7 mouse cellular contexts compared by ENCODE assay signal in the genomic region with DNA sequence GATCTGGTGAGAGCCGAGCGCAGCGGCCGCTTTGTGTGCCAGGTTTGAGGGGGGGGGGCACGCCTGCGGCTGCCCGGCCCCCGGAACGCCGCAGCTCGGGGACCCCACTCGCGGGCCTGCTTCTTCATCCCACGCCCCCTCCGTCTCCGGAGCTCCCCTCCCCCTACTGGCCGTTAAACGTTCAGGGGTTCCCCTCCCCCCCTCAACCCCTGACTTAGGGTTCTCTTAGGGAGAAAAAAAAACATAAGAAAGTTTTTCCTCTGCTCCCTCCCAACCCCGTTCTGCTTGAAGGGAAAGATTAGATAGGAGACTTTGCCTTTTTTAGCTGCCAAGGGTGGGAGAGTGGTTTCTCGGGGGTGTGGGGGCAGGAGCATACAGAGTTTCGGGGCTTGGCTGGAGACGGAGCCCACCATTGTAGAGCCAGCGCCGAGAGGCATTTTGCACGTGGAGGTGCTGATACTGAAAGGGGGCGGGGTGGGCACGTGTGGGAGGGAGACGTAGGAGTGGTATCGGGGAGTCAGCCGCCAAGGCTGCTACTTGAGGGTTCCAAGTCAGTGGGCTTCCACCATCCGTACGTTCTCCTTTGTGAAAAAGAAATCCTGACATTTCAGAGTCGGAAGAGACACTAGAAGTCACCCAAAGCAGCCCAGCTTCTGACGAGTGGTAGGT. TPM values are rescaled to one million over a fixed set of nuclear protein-coding genes. Genes with fewer than 3 reads are reported as not detected.
A peak's percentile ranks its signal among the peaks of the same experiment; 100 is the strongest.
DNase-seq lines count a peak whose midpoint lies in the region; ATAC-seq and TF ChIP-seq lines count a peak whose summit lies in the region.

No protein-coding gene starts in this region.

- H3K4me1 ChIP-seq in heart, embryonic 13.5 days: peaks cover 35% of the 10 kb centered on the region
- peaks cover 47% of the 10 kb centered on the region for H3K4me1 ChIP-seq in megakaryocyte, embryonic 14.5 days
- peaks cover 6% of the 10 kb centered on the region; the same call in 1 of the 2 replicates for H3K4me1 ChIP-seq in small intestine, adult 2 months (ENCODE audit: control insufficient read depth, insufficient read depth, insufficient read length, low read length)

- DNase-seq in CD8-positive naive resting alpha-beta T cell, adult 2 months (ENCODE audit: low read depth in 2 of 2, low spot score in 2 of 2): peak; percentile 9 to 21
- DNase-seq in MEL-GATA-1-ER (ENCODE audit: extremely low read depth, low read depth): peak; percentile 41
- DNase-seq in embryo, embryonic 10 days (ENCODE audit: low spot score): peak; percentile 32
- peak; percentile 24 to 56 for DNase-seq in kidney, postnatal 25 days

- no peak for TF ChIP-seq POLR2A in small intestine, adult 2 months (IDR thresholded peaks at IDR 0.05; ENCODE audit: low read depth, low read length)

- peak overlapping the region; percentile 95 for H3K4me2 ChIP-seq in heart, embryonic 13.5 days

- H3K9ac ChIP-seq in heart, embryonic 13.5 days: peak overlapping the region; percentile 98

- ATAC-seq in heart, embryonic 13.5 days (ENCODE audit: extremely low read depth, insufficient number of reproducible peaks, low FRiP score, low TSS enrichment): no peak

- WGBS in heart, embryonic 13.5 days: under 1% methylated on average over 33 of the region's 34 CpGs
- WGBS in small intestine, adult 2 months: under 1% methylated on average over 34 of the region's 34 CpGs

- no peak for TF ChIP-seq CTCF in small intestine, adult 2 months (IDR thresholded peaks at IDR 0.05; ENCODE audit: extremely low read depth, insufficient read length, insufficient replicate concordance, low read depth, low read length)

- no peaks in the 10 kb centered on the region for H3K9me3 ChIP-seq in heart, embryonic 13.5 days
- H3K9me3 ChIP-seq in megakaryocyte, embryonic 14.5 days: no peaks in the 10 kb centered on the region

- peak overlapping the region; percentile 91 for H3K27ac ChIP-seq in heart, embryonic 13.5 days (replicated peaks)
- H3K27ac ChIP-seq in small intestine, adult 2 months (ENCODE audit: insufficient read depth, low read depth, low read length): no peak overlapping the region; the same call in 1 of the 2 replicates

- H3K27me3 ChIP-seq in heart, embryonic 13.5 days (replicated peaks): no peaks in the 10 kb centered on the region
- H3K27me3 ChIP-seq in megakaryocyte, embryonic 14.5 days (replicated peaks): no peaks in the 10 kb centered on the region
- no peaks in the 10 kb centered on the region for H3K27me3 ChIP-seq in small intestine, adult 2 months (ENCODE audit: control insufficient read depth, insufficient read depth, low read length)

- H3K4me3 ChIP-seq in heart, embryonic 13.5 days: peak overlapping the region; percentile 99
- H3K4me3 ChIP-seq in megakaryocyte, embryonic 14.5 days (replicated peaks): peak overlapping the region; percentile 96
- H3K4me3 ChIP-seq in small intestine, adult 2 months (ENCODE audit: low read depth, low read length): peak overlapping the region; percentile 89

- peaks cover 26% of the 10 kb centered on the region for H3K36me3 ChIP-seq in heart, embryonic 13.5 days
- H3K36me3 ChIP-seq in megakaryocyte, embryonic 14.5 days (replicated peaks; ENCODE audit: low read length): peaks cover 32% of the 10 kb centered on the region
- 0 out of 2 replicates have a peak, but pooled peaks cover under 1% of the 10 kb centered on the region for H3K36me3 ChIP-seq in small intestine, adult 2 months (ENCODE audit: control insufficient read depth, insufficient read depth, low read length)

RNA-seq across cellular contexts. Expression of gene Mbtd1, which starts 0.9 kb away (rescaled TPM):
- 17.1 and 17.5 TPM in 2 replicates for polyA plus RNA-seq in heart, embryonic 13.5 days (2015; fragmentation: Nextera tagmentation; extraction: Ambion mirVana)
- polyA plus RNA-seq in megakaryocyte, embryonic 14.5 days (2012; ENCODE audit: insufficient read depth, low replicate concordance): 2.0 TPM in 1 of 2 replicates, not detected in the other
- 0.55 and 0.91 TPM in 2 replicates for polyA plus RNA-seq in small intestine, adult 2 months (2012; rRNA removed)

RNA-seq across cellular contexts. Expression of gene Utp18, which starts 1.0 kb away (rescaled TPM):
- 17.0 and 18.3 TPM in 2 replicates for polyA plus RNA-seq in heart, embryonic 13.5 days (2015; fragmentation: Nextera tagmentation; extraction: Ambion mirVana)
- 6.8 and 13.8 TPM in 2 replicates for polyA plus RNA-seq in megakaryocyte, embryonic 14.5 days (2012; ENCODE audit: insufficient read depth, low replicate concordance)
- 1.9 and 2.7 TPM in 2 replicates for polyA plus RNA-seq in small intestine, adult 2 months (2012; rRNA removed)
